In the genomic region with DNA sequence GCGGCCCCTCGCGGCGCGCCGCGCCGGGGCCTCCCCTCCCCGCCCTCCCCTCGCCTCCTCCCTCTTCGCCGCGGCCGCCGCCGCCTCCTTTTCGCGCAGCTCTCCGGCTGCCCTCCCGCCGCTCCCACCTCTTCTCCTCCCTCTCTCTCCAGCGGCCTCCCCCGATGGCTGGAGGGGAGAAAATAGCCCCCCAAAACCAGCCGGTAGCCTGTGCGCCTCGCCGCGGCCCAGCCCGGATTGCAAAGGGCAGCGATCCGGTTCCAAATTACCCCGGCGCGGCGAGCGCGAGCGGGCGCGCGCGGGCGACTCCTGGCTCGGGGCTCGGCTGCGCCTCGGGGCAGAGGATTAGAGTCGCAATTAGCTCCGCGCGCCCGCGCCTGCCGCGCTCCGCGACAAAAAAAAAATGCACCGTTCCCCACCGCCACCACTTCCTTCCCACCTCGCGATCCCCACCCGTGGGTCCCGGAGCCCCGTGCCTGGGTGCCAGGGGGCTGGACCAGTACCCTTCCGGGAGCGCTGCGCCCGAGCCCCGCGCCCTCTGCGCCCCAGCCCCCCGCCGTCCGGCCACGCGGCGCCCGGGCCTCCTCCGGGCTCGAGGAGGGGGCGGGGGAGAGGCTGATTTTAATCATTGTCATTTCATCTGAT, we compare ENCODE assay signal across 8 mouse cellular contexts. TPM values are rescaled to one million over a fixed set of nuclear protein-coding genes. Genes with fewer than 3 reads are reported as not detected.
DNase-seq lines count a peak whose midpoint lies in the region; ATAC-seq and TF ChIP-seq lines count a peak whose summit lies in the region.

No protein-coding gene starts in this region.

- H3K9ac ChIP-seq in intestine, postnatal 0 days (ENCODE audit: low read depth, low read length): peak overlapping the region; percentile 88
- peak overlapping the region; percentile 65 for H3K9ac ChIP-seq in liver, embryonic 12.5 days
- peak overlapping the region; percentile 92 for H3K9ac ChIP-seq in neural tube, embryonic 15.5 days (replicated peaks)

- no peak for TF ChIP-seq CTCF in intestine, postnatal 0 days (IDR thresholded peaks at IDR 0.05; ENCODE audit: low read depth)

- peak; percentile 25 for ATAC-seq in intestine, postnatal 0 days
- no peak for ATAC-seq in liver, embryonic 12.5 days
- peak; percentile 56 for ATAC-seq in neural tube, embryonic 15.5 days (ENCODE audit: low FRiP score)
- ATAC-seq in megakaryocyte progenitor cell, adult 5-6 weeks (replicated peaks; ENCODE audit: poor library complexity): no peak

- H3K36me3 ChIP-seq in intestine, postnatal 0 days (ENCODE audit: control insufficient read depth, insufficient read depth): 0 out of 2 replicates have a peak, but pooled peaks cover 4% of the 10 kb centered on the region
- no peaks in the 10 kb centered on the region; the same call in 1 of the 2 replicates for H3K36me3 ChIP-seq in liver, embryonic 12.5 days
- H3K36me3 ChIP-seq in neural tube, embryonic 15.5 days: 0 out of 2 replicates have a peak, but pooled peaks cover 4% of the 10 kb centered on the region

- H3K27ac ChIP-seq in intestine, postnatal 0 days (ENCODE audit: low read depth, low read length): peak overlapping the region; percentile 85
- peak overlapping the region; percentile 72 for H3K27ac ChIP-seq in liver, embryonic 12.5 days
- peak overlapping the region; percentile 100 for H3K27ac ChIP-seq in neural tube, embryonic 15.5 days (replicated peaks)

- H3K4me1 ChIP-seq in intestine, postnatal 0 days (replicated peaks; ENCODE audit: control insufficient read depth, insufficient read depth, low read length): no peaks in the 10 kb centered on the region
- H3K4me1 ChIP-seq in liver, embryonic 12.5 days: 0 out of 2 replicates have a peak, but pooled peaks cover 4% of the 10 kb centered on the region
- H3K4me1 ChIP-seq in neural tube, embryonic 15.5 days: peaks cover 43% of the 10 kb centered on the region

- peak overlapping the region; percentile 71 for H3K4me3 ChIP-seq in intestine, postnatal 0 days (ENCODE audit: low read depth, low read length)
- H3K4me3 ChIP-seq in liver, embryonic 12.5 days: peak overlapping the region; percentile 58
- H3K4me3 ChIP-seq in neural tube, embryonic 15.5 days (replicated peaks): peak overlapping the region; percentile 69

- intact Hi-C loops in gastrocnemius, postnatal 14 days (cut with DNase I; ENCODE audit: low total_unique reads): no loop called here

- H3K9me3 ChIP-seq in intestine, postnatal 0 days (ENCODE audit: control insufficient read depth): no peaks in the 10 kb centered on the region
- no peaks in the 10 kb centered on the region for H3K9me3 ChIP-seq in liver, embryonic 12.5 days (replicated peaks)
- H3K9me3 ChIP-seq in neural tube, embryonic 15.5 days (replicated peaks): no peaks in the 10 kb centered on the region

- under 1% methylated on average over 59 of the region's 81 CpGs for WGBS in intestine, postnatal 0 days
- WGBS in liver, embryonic 12.5 days (ENCODE audit: insufficient replicate concordance): 0% methylated on average over 47 of the region's 81 CpGs
- under 1% methylated on average over 58 of the region's 81 CpGs for WGBS in neural tube, embryonic 15.5 days

- H3K27me3 ChIP-seq in intestine, postnatal 0 days (replicated peaks; ENCODE audit: control insufficient read depth, insufficient read depth, low read length): 0 out of 2 replicates have a peak, but pooled peaks cover 4% of the 10 kb centered on the region
- H3K27me3 ChIP-seq in liver, embryonic 12.5 days (replicated peaks): peaks cover 74% of the 10 kb centered on the region
- H3K27me3 ChIP-seq in neural tube, embryonic 15.5 days (replicated peaks): no peaks in the 10 kb centered on the region

- H3K4me2 ChIP-seq in intestine, postnatal 0 days (replicated peaks; ENCODE audit: low read depth): peak overlapping the region; percentile 99
- peak overlapping the region; percentile 68 for H3K4me2 ChIP-seq in liver, embryonic 12.5 days
- H3K4me2 ChIP-seq in neural tube, embryonic 15.5 days: peak overlapping the region; percentile 91

- peak; percentile 25 to 47 for DNase-seq in lung, adult 18-20 months
- DNase-seq in lung, postnatal 25 days (ENCODE audit: low spot score): no peak
- DNase-seq in cerebellum, postnatal 10 days: peak; percentile 88
- DNase-seq in gastrocnemius, postnatal 14 days: peak; percentile 70

RNA-seq across cellular contexts. Expression of gene Kctd15, which starts 2.0 kb away (rescaled TPM):
- total RNA-seq in gastrocnemius, postnatal 14 days (2021): 10 to 100 TPM; 22.2 to 32.6 TPM
- 6.7 and 6.9 TPM in 2 replicates for polyA plus RNA-seq in intestine, postnatal 0 days (2015; fragmentation: Nextera tagmentation; extraction: Ambion mirVana)
- 2.2 and 2.7 TPM in 2 replicates for polyA plus RNA-seq in liver, embryonic 12.5 days (2016; fragmentation: Nextera tagmentation; extraction: Ambion mirVana)
- 26.0 and 26.9 TPM in 2 replicates for polyA plus RNA-seq in neural tube, embryonic 15.5 days (2015; fragmentation: Nextera tagmentation; extraction: Ambion mirVana)
- total RNA-seq in megakaryocyte progenitor cell, adult 5-6 weeks (2015): 0.22 TPM in 1 of 2 replicates, not detected in the other
- not detected in 2 replicates for total RNA-seq in megakaryocyte progenitor cell, adult 5-6 weeks (2017)

Comparison
In these comparisons a context has a peak if more than half of its experiments do, and no peak if none do; other contexts are left out.
1. ATAC-seq: peak in intestine, postnatal 0 days (single experiment) and neural tube, embryonic 15.5 days (single experiment); none in liver, embryonic 12.5 days (single experiment) and megakaryocyte progenitor cell, adult 5-6 weeks (single experiment).
2. Peak in every context shown above with its lines, with median percentiles within 50 percentile points of each other: H3K27ac ChIP-seq, H3K4me2 ChIP-seq, H3K4me3 ChIP-seq and H3K9ac ChIP-seq.